Mouse (Mus musculus): ENCODE results near the gene Pgls. TPM values are rescaled to one million over a fixed set of nuclear protein-coding genes. Genes with fewer than 3 reads are reported as not detected.
A peak's percentile ranks its signal among the peaks of the same experiment; 100 is the strongest.

Pgls gene
- polyA plus RNA-seq, 2 experiments = 45.6 to 104 TPM

- H3K9me3 ChIP-seq (ENCODE audit: control insufficient read depth, low read length) = no peaks in the 10 kb centered on the region; the same call in 1 of the 2 replicates
- H3K4me3 ChIP-seq (ENCODE audit: insufficient read depth in 1 of 2, low read depth in 2 of 2, low read length in 2 of 2) = peak within 1 kb of the TSS; percentile 40 to 64
- no peak for ATAC-seq (ENCODE audit: insufficient read depth)
- peaks cover 9% of the 10 kb centered on the region for H3K27me3 ChIP-seq (ENCODE audit: control insufficient read depth, insufficient read depth, low read length)
- H3K27ac ChIP-seq = no peak within 1 kb of the TSS
- H3K4me1 ChIP-seq (replicated peaks; ENCODE audit: control insufficient read depth in 2 of 2, insufficient read depth in 2 of 2, low read length in 1 of 2) = peaks cover 3 to 7% of the 10 kb centered on the region in 2 experiments
- WGBS (ENCODE audit: insufficient replicate concordance) = 29% methylated on average over 13 of the region's 13 CpGs
- H3K9ac ChIP-seq (replicated peaks) = no peak within 1 kb of the TSS
- TF ChIP-seq CTCF (IDR thresholded peaks at IDR 0.05; ENCODE audit: low read depth) (no peak), EP300 (IDR thresholded peaks at IDR 0.05; ENCODE audit: low read depth) (no peak)
- H3K36me3 ChIP-seq (replicated peaks; ENCODE audit: control insufficient read depth, insufficient read depth, low read depth) = no peaks in the 10 kb centered on the region
- H3K4me2 ChIP-seq (ENCODE audit: low read depth) = peak within 1 kb of the TSS; percentile 73
- no peak for DNase-seq (ENCODE audit: low read depth in 3 of 3, low spot score in 3 of 3)
Measured at GRCm38 (mm10) chr8:71568387-71568937, 23.5 kb upstream of the Pgls start, which contains the start of gene Slc27a1. TSS of gene Slc27a1 (plus strand) at chr8:71568882.

GRCm38 (mm10) chr8:71568941-71569340 lies 23.0 kb upstream of the Pgls start:
- Histone ChIP-seq H3K27me3 (ENCODE audit: control insufficient read depth, insufficient read depth, low read length) (peaks cover 9% of the 10 kb centered on the region), H3K27ac (no peak overlapping the region), H3K9ac (replicated peaks) (no peak overlapping the region), H3K36me3 (replicated peaks; ENCODE audit: control insufficient read depth, insufficient read depth, low read depth) (no peaks in the 10 kb centered on the region), H3K9me3 (ENCODE audit: control insufficient read depth, low read length) (no peaks in the 10 kb centered on the region; the same call in 1 of the 2 replicates), H3K4me2 (ENCODE audit: low read depth) (peak overlapping the region; percentile 73), H3K4me3 (ENCODE audit: insufficient read depth in 1 of 2, low read depth in 2 of 2, low read length in 2 of 2) (no peak overlapping the region; a peak in 1 of 4 replicates), H3K4me1 (replicated peaks; ENCODE audit: control insufficient read depth in 2 of 2, insufficient read depth in 2 of 2, low read length in 1 of 2) (peaks cover 3 to 7% of the 10 kb centered on the region in 2 experiments)
- DNase-seq (ENCODE audit: low read depth in 3 of 3, low spot score in 3 of 3) (no peak), ATAC-seq (ENCODE audit: insufficient read depth) (no peak)
- TF ChIP-seq CTCF (IDR thresholded peaks at IDR 0.05; ENCODE audit: low read depth) = no peak
- no peak for TF ChIP-seq EP300 (IDR thresholded peaks at IDR 0.05; ENCODE audit: low read depth)
- 54% methylated on average over 6 of the region's 6 CpGs for WGBS (ENCODE audit: insufficient replicate concordance)

GRCm38 (mm10) chr8:71569366-71570290 lies 22.3 kb upstream of the Pgls start:
- peaks cover 9% of the 10 kb centered on the region for H3K27me3 ChIP-seq (ENCODE audit: control insufficient read depth, insufficient read depth, low read length)
- no peaks in the 10 kb centered on the region for H3K9me3 ChIP-seq (ENCODE audit: control insufficient read depth, low read length)
- no peak overlapping the region for H3K9ac ChIP-seq (replicated peaks)
- H3K27ac ChIP-seq = no peak overlapping the region
- ATAC-seq (ENCODE audit: insufficient read depth) (peak; percentile 71), DNase-seq (ENCODE audit: low read depth in 3 of 3, low spot score in 3 of 3) (peak; percentile 43 to 54 (median 51))
- 3% methylated on average over 51 of the region's 51 CpGs for WGBS (ENCODE audit: insufficient replicate concordance)
- TF ChIP-seq EP300 (IDR thresholded peaks at IDR 0.05; ENCODE audit: low read depth) (no peak), CTCF (IDR thresholded peaks at IDR 0.05; ENCODE audit: low read depth) (no peak)
- no peaks in the 10 kb centered on the region for H3K36me3 ChIP-seq (replicated peaks; ENCODE audit: control insufficient read depth, insufficient read depth, low read depth)
- peak overlapping the region; percentile 40 to 64 for H3K4me3 ChIP-seq (ENCODE audit: insufficient read depth in 1 of 2, low read depth in 2 of 2, low read length in 2 of 2)
- peaks cover 3 to 7% of the 10 kb centered on the region in 2 experiments for H3K4me1 ChIP-seq (replicated peaks; ENCODE audit: control insufficient read depth in 2 of 2, insufficient read depth in 2 of 2, low read length in 1 of 2)
- H3K4me2 ChIP-seq (ENCODE audit: low read depth) = peak overlapping the region; percentile 73

- Histone ChIP-seq H3K4me2 (ENCODE audit: low read depth) (peak overlapping the region; percentile 73), H3K9ac (replicated peaks) (no peak overlapping the region), H3K27me3 (ENCODE audit: control insufficient read depth, insufficient read depth, low read length) (peaks cover 9% of the 10 kb centered on the region), H3K9me3 (ENCODE audit: control insufficient read depth, low read length) (no peaks in the 10 kb centered on the region), H3K4me1 (replicated peaks; ENCODE audit: control insufficient read depth in 2 of 2, insufficient read depth in 2 of 2, low read length in 1 of 2) (peaks cover 3 to 7% of the 10 kb centered on the region in 2 experiments), H3K4me3 (ENCODE audit: insufficient read depth in 1 of 2, low read depth in 2 of 2, low read length in 2 of 2) (peak overlapping the region; percentile 40 to 64), H3K27ac (no peak overlapping the region), H3K36me3 (replicated peaks; ENCODE audit: control insufficient read depth, insufficient read depth, low read depth) (no peaks in the 10 kb centered on the region)
- ATAC-seq (ENCODE audit: insufficient read depth) (peak; percentile 76), DNase-seq (ENCODE audit: low read depth in 3 of 3, low spot score in 3 of 3) (peak; percentile 60 to 70 (median 65))
- TF ChIP-seq EP300 (IDR thresholded peaks at IDR 0.05; ENCODE audit: low read depth) = no peak
- no peak for TF ChIP-seq CTCF (IDR thresholded peaks at IDR 0.05; ENCODE audit: low read depth)
- under 1% methylated on average over 41 of the region's 41 CpGs for WGBS (ENCODE audit: insufficient replicate concordance)
Measured at GRCm38 (mm10) chr8:71570291-71570954, 21.6 kb upstream of the Pgls start.

Measured in liver, embryonic 14.5 days (tissue).